Comparison of ENCODE assay signal across 8 mouse cellular contexts in genomic region chrX:135091074-135091473, GRCm38 (mm10).
DNase-seq lines count a peak whose midpoint lies in the region; ATAC-seq and TF ChIP-seq lines count a peak whose summit lies in the region.
"Not testable (repeated sequence)": the region's sequence is repeated elsewhere in the genome, so short reads cannot be mapped to it uniquely, and the experiment has no call there.

No protein-coding gene starts in this region.

- H3K9ac ChIP-seq in forebrain, embryonic 15.5 days (replicated peaks); neural tube, embryonic 14.5 days (replicated peaks; ENCODE audit: low read depth, low read length): not testable (repeated sequence)

- not testable (repeated sequence) for H3K27me3 ChIP-seq in E14TG2a.4 (ENCODE audit: insufficient read depth, low read length); forebrain, embryonic 15.5 days; neural tube, embryonic 14.5 days (ENCODE audit: control insufficient read depth, insufficient read depth, low read length)

- DNase-seq in c-Kit-positive CD71-positive TER-119-positive erythroid progenitor cells, embryonic 14.5 days (ENCODE audit: low spot score), result peak; percentile 12
- DNase-seq in kidney, postnatal 4 days, result peak; percentile 76 to 82
- DNase-seq in lung, adult 18-20 months, result peak; percentile 19 to 49
- DNase-seq in testis, postnatal 14 days (ENCODE audit: low spot score), result peak; percentile 16

- H3K9me3 ChIP-seq in E14TG2a.4 (ENCODE audit: low read length); forebrain, embryonic 15.5 days; neural tube, embryonic 14.5 days (ENCODE audit: control insufficient read depth, low read length): not testable (repeated sequence)

- H3K27ac ChIP-seq in forebrain, embryonic 15.5 days (replicated peaks); neural tube, embryonic 14.5 days (ENCODE audit: low read depth, low read length): not testable (repeated sequence)

- ATAC-seq in forebrain, embryonic 15.5 days (replicated peaks), result peak; percentile 58; the same call in 1 of the 2 replicates
- peak; percentile 83 to 84 for ATAC-seq in hematopoietic stem cell, adult 5-6 weeks (replicated peaks in 1 of 2; ENCODE audit: insufficient read depth in 1 of 2, low FRiP score in 2 of 2, low TSS enrichment in 1 of 2, low read depth in 1 of 2, poor library complexity in 2 of 2, severe bottlenecking in 2 of 2)
- ATAC-seq in neural tube, embryonic 14.5 days (ENCODE audit: low read depth), result peak; percentile 78; the same call in 1 of the 2 replicates

- TF ChIP-seq CTCF in E14TG2a.4 (conservative IDR thresholded peaks at IDR 0.05; ENCODE audit: low read length), result peak; percentile 58

- WGBS in forebrain, embryonic 15.5 days, result 23% methylated on average over 3 of the region's 3 CpGs
- WGBS in neural tube, embryonic 14.5 days, result 18% methylated on average over 2 of the region's 3 CpGs

- not testable (repeated sequence) for H3K4me3 ChIP-seq in E14TG2a.4 (replicated peaks; ENCODE audit: low read length); forebrain, embryonic 15.5 days; neural tube, embryonic 14.5 days (ENCODE audit: low read depth, low read length)

- H3K4me1 ChIP-seq in E14TG2a.4 (replicated peaks; ENCODE audit: low read depth, low read length); forebrain, embryonic 15.5 days; neural tube, embryonic 14.5 days (ENCODE audit: control insufficient read depth, insufficient read depth, low read length): not testable (repeated sequence)

- H3K4me2 ChIP-seq in forebrain, embryonic 15.5 days (replicated peaks); neural tube, embryonic 14.5 days (ENCODE audit: low read depth, low read length): not testable (repeated sequence)

- not testable (repeated sequence) for H3K36me3 ChIP-seq in E14TG2a.4 (ENCODE audit: insufficient read depth, low read length); forebrain, embryonic 15.5 days; neural tube, embryonic 14.5 days (ENCODE audit: control insufficient read depth, insufficient read depth, low read length)

Comparison
In these comparisons a context has a peak if more than half of its experiments do, and no peak if none do; other contexts are left out.
1. DNase-seq: peak in every context shown above with its lines; median percentile 79 in kidney, postnatal 4 days; 34 in lung, adult 18-20 months; 16 in testis, postnatal 14 days; 12 in c-Kit-positive CD71-positive TER-119-positive erythroid progenitor cells, embryonic 14.5 days.